Mouse (Mus musculus): ENCODE measurements around the gene Pip4k2a.

GRCm38 (mm10) chr2:18923806-18924595 lies 73.9 kb downstream of the Pip4k2a start:
- no peak for TF ChIP-seq CEBPB (IDR thresholded peaks at IDR 0.05; ENCODE audit: low read depth)
- TF ChIP-seq CTCF (IDR thresholded peaks at IDR 0.05; ENCODE audit: control insufficient read depth, insufficient read depth, insufficient read length) = no peak
- TF ChIP-seq USF1 (IDR thresholded peaks at IDR 0.05; ENCODE audit: low read depth) = no peak
- TF ChIP-seq MAX (IDR thresholded peaks at IDR 0.05) = no peak
- no peak for TF ChIP-seq MYOG (IDR thresholded peaks at IDR 0.05; ENCODE audit: control insufficient read depth, extremely low read depth, insufficient read length)

Measured in C2C12 (cell line).